Mouse (Mus musculus) T-helper 17 cell (primary cell): ENCODE data around the gene 0610040J01Rik.

Source experiments
- in situ Hi-C, 2 experiments: fragments of 300-600 bp; cut with MboI, MseI; formaldehyde crosslinking; loops; 1 replicate in 1 of 2; 2 replicates in 1 of 2; pipeline ENCODE4 v1.15.1; 2025; ENCODE audit warnings: high pct_unique_total_duplicates in 2 of 2

Gene 0610040J01Rik

GRCm38 (mm10) chr5:63811819-63812508, at the start of gene 0610040J01Rik:
Gene 0610040J01Rik, plus strand, starts transcription at chr5:63812363.
- in situ Hi-C loops, result loop anchor here (5.0 to 10.0 kb wide), 2 partner anchors 73 to 75 kb away; no protein-coding TSS in a partner anchor

GRCm38 (mm10) chr5:63765886-63766285, 46.3 kb upstream of the 0610040J01Rik start:
- in situ Hi-C loops, result loop anchor here (10.0 to 25.0 kb wide), 3 partner anchors 829 to 871 kb away; no protein-coding TSS in a partner anchor

GRCm38 (mm10) chr5:63766715-63767114, 45.4 kb upstream of the 0610040J01Rik start:
- in situ Hi-C loops, result loop anchor here (10.0 to 25.0 kb wide), 3 partner anchors 829 to 872 kb away; no protein-coding TSS in a partner anchor

- in situ Hi-C loops, result loop anchor here (10.0 to 25.0 kb wide), 3 partner anchors 830 to 873 kb away; no protein-coding TSS in a partner anchor
Measured at GRCm38 (mm10) chr5:63767464-63767863, 44.7 kb upstream of the 0610040J01Rik start.

GRCm38 (mm10) chr5:63768220-63768619, 43.9 kb upstream of the 0610040J01Rik start:
- in situ Hi-C loops, result loop anchor here (10.0 to 25.0 kb wide), 3 partner anchors 831 to 873 kb away; no protein-coding TSS in a partner anchor

- in situ Hi-C loops, result loop anchor here in 1 of 2 experiments (25.0 kb wide), 1 partner anchor 836 kb away; no protein-coding TSS in a partner anchor
Measured at GRCm38 (mm10) chr5:63772971-63773370, 39.2 kb upstream of the 0610040J01Rik start.

GRCm38 (mm10) chr5:63773603-63774002, 38.6 kb upstream of the 0610040J01Rik start:
- in situ Hi-C loops, result loop anchor here in 1 of 2 experiments (25.0 kb wide), 1 partner anchor 836 kb away; no protein-coding TSS in a partner anchor

- in situ Hi-C loops, result no loop called here
Measured at GRCm38 (mm10) chr5:63788156-63788826, 23.9 kb upstream of the 0610040J01Rik start.

- in situ Hi-C loops, result loop anchor here (5.0 to 10.0 kb wide), 2 partner anchors 72 to 75 kb away; no protein-coding TSS in a partner anchor
Measured at GRCm38 (mm10) chr5:63812509-63812865, 324 bp downstream of the 0610040J01Rik start.

- in situ Hi-C loops, result loop anchor here in 1 of 2 experiments (10.0 kb wide), 1 partner anchor 68 kb away; no protein-coding TSS in a partner anchor
Measured at GRCm38 (mm10) chr5:63816643-63817042, 4.5 kb downstream of the 0610040J01Rik start.

- in situ Hi-C loops, result loop anchor here in 1 of 2 experiments (10.0 kb wide), 1 partner anchor 68 kb away; no protein-coding TSS in a partner anchor
Measured at GRCm38 (mm10) chr5:63817270-63817669, 5.1 kb downstream of the 0610040J01Rik start.

GRCm38 (mm10) chr5:63818975-63819374, 6.8 kb downstream of the 0610040J01Rik start:
- in situ Hi-C loops, result loop anchor here in 1 of 2 experiments (10.0 kb wide), 1 partner anchor 66 kb away; no protein-coding TSS in a partner anchor

- in situ Hi-C loops, result loop anchor here in 1 of 2 experiments (10.0 kb wide), 1 partner anchor 65 kb away; no protein-coding TSS in a partner anchor
Measured at GRCm38 (mm10) chr5:63819519-63819918, 7.4 kb downstream of the 0610040J01Rik start.

GRCm38 (mm10) chr5:63821176-63821575, 9.0 kb downstream of the 0610040J01Rik start:
- in situ Hi-C loops, result no loop called here

- in situ Hi-C loops, result no loop called here
Measured at GRCm38 (mm10) chr5:63821860-63822259, 9.7 kb downstream of the 0610040J01Rik start.

GRCm38 (mm10) chr5:63823362-63824332, 11.5 kb downstream of the 0610040J01Rik start:
- in situ Hi-C loops, result no loop called here

- in situ Hi-C loops, result no loop called here
Measured at GRCm38 (mm10) chr5:63824599-63825350, 12.6 kb downstream of the 0610040J01Rik start.

GRCm38 (mm10) chr5:63825881-63826280, 13.7 kb downstream of the 0610040J01Rik start:
- in situ Hi-C loops, result no loop called here

GRCm38 (mm10) chr5:63827006-63827405, 14.8 kb downstream of the 0610040J01Rik start:
- in situ Hi-C loops, result no loop called here
